Mouse (Mus musculus): ENCODE measurements around the gene Arhgef40.
A peak's percentile ranks its signal among the peaks of the same experiment; 100 is the strongest.

Gene Arhgef40

DNA sequence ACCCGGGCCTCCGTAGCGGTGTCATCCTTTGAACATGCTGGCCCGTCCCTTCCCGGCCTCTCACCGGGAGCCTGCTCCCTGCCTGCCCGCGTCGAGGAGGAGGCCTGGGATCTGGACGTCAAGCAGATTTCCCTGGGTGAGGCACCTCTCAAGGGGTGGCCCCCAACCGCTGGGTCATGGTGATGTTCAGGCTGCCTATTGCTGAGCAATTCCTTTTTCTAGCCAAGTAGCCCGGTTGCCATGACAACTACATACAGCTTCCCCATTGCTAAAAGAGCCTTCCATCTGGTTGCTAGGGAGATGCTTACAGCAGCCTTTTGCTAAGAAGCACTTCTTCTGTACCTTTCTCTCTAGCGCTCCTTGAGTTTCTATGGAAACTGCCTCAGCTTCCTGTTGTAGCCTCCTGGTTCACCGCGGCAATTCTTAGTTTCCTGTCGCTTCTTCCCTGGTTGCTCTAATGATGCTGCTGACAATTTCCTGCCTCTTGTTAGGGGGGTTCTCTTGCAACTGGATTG is 19.5 kb downstream of the Arhgef40 start:
- DNase-seq (ENCODE audit: low read depth) = peak; percentile 49

- DNase-seq (ENCODE audit: low read depth) = no peak
Measured at GRCm38 (mm10) chr14:52005141-52005540, 20.6 kb downstream of the Arhgef40 start.

GRCm38 (mm10) chr14:52005616-52006015 is 21.1 kb downstream of the Arhgef40 start:
- DNase-seq (ENCODE audit: low read depth) = no peak

DNA sequence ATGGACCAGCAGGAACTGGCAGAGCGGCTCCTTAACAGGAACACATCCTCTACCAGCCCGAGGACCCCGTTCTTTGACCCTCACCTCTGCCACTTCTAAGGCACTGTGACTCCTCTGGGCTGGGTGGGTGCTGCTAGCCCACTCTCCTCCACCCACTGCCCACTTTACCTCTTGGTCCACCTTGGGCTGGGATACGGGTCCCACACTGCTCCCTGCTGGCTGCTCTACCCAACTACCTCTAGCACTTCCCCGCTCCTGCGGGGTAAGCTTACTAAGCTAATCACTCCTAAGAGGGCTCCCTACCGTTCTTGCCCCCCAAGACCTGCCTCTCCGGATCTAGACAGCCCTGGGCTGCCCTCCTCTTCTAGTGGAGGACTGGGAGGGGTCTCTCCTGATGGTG is 21.7 kb downstream of the Arhgef40 start:
- DNase-seq (ENCODE audit: low read depth) = no peak

DNA sequence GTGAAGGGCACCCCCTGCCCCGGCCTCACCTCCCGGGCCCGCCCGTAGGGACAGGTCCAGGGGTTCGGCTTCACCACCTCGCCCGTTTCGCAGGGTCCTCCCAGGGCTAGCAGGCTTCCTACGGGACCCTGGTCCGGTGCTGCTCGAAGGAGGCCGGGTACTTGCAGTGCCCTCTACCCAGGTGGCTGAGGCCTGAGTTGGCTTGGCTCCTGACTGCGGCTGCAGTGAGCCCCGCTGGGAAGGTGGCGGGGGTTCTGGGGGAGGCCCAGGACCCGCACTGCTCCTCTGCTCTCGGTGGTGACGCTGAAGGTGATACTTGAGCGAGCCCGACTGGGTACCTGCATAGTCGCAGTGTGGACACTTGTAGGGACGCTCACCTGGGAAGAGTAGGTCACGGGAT is 22.3 kb downstream of the Arhgef40 start:
- no peak for DNase-seq (ENCODE audit: low read depth)

DNA sequence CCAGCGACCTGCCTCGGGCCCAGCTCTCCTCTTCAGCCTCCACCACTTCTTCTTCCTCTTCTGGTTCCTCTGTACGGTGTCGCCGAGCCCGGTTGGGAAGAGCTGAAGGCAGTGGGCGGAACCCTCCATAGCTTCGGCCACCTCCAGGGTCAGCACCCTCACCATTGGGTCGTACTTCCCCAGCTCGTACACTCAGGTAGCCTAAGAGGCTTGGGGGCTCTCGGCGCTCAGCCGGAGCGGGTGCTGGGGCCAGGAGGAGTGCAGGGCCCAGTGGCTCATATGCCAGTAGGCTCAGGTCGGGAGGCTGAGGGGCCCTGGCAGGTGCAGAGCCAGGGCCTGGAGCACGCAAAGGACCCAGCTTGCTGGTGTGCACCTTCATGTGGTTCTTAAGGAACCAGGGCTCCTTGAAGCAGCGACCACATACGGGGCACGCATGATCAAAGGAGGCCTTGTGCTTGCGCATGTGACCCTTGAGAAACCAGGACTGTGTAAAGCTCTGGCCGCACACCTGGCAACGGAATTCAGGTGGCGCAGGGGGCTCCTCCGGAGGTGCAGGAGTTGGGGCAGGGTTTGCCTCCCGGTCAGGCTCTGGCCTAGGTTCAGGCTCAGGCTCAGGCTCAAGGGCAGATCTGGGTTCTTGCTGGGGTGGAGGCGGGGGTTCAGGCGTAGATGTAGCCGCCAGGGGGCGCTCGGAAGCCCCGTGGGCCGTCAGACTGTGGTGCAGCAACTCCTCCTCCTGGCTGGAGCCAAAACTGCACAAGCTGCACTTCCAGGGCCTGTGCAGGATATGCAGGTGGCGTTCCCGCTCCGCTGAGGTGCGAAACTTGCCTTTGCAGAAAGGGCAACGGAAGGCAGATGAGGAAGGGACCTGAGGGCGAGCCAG is 24.0 kb downstream of the Arhgef40 start:
- DNase-seq (ENCODE audit: low read depth) = peak; percentile 63

DNA sequence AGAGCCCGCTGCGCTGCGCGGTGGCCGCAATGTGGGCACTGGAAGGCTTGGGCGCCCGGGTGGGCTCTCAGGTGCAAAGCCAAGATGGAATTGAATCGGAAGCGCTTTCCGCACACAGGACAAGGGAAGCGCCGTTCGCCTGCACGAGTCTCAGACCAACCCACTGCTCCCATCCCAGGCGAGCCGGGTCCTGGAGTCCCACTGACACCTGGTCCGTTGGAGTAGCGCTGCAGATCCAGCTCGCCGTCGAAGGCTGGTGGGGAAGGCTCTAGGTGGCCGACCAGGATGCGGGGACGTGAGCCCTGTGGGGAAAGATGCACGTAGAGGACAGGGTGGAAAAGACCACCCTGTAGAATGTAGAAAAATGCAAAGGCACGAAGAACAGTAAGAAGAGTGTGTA is 24.8 kb downstream of the Arhgef40 start:
- DNase-seq (ENCODE audit: low read depth) = no peak

DNA sequence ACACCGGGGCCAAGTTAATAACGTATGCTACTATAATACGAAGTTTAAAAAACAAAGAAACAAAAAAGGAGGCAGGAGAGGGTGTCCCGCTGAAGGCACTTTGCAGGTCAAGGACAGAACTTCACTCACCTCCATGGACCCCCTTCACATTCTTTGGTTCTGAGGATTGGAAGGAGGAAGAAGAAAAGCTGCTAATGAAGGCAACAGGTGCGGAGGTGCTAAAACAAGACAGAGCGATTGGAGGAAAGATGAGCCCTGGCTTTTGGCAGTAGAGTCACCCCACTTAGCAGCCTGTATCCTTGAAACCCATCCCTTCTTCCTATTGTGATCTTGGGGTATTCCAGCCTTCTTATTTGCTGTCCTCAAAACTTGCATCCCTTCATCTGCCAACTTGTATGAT is 25.3 kb downstream of the Arhgef40 start:
- no peak for DNase-seq (ENCODE audit: low read depth)

GRCm38 (mm10) chr14:52010446-52011111 is 26.1 kb downstream of the Arhgef40 start:
- no peak for DNase-seq (ENCODE audit: low read depth)

- no peak for DNase-seq (ENCODE audit: low read depth)
Measured at GRCm38 (mm10) chr14:52011683-52012082, 27.2 kb downstream of the Arhgef40 start.

GRCm38 (mm10) chr14:52012085-52012484 is 27.6 kb downstream of the Arhgef40 start:
- DNase-seq (ENCODE audit: low read depth) = no peak

DNA sequence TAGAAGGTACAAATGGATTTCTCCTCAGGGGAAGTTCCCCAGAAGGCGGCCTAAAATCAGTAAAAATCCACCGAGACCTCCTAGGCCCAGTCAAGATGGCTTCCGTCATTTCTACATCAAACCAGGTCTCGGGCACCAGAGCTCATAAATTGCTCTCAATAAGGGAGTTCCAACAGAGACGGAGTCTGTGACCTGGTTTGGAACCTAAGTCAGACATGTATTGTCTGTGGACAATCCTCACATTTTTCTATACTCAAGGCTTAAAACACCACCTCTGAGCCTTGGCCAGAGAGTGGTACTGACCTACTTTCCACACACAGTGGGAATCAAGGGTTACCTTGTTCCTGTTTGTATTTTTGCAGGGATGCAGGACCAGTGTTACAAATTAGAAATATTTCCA is 28.0 kb downstream of the Arhgef40 start:
- DNase-seq (ENCODE audit: low read depth) = no peak

DNA sequence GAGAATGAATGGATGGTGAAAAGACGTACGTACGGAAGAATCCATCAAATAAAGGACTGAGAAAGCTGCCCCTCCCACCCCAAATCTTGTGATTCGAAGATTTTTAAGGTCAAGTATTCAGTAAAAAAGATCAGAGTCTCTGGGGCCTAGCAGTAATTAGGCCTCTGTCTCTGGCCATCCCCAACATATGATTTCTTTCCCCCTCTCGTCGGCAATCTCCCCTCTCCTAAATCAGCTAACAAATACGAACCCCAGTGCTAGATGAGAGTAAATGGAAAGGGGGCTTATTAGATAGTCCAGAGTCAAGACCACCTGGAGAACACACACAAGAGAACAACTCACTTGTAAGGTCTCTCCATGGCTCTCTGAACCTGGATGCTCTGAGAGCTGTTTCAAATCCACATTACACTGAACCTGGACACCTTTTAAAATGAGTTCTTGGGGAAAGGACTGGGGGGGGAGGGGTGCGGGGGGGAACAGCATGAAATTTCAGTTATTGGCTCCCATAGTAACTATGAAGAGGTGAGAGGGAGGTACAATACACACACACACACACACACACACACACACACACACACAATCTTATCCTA is 28.6 kb downstream of the Arhgef40 start:
- DNase-seq (ENCODE audit: low read depth) = no peak

DNA sequence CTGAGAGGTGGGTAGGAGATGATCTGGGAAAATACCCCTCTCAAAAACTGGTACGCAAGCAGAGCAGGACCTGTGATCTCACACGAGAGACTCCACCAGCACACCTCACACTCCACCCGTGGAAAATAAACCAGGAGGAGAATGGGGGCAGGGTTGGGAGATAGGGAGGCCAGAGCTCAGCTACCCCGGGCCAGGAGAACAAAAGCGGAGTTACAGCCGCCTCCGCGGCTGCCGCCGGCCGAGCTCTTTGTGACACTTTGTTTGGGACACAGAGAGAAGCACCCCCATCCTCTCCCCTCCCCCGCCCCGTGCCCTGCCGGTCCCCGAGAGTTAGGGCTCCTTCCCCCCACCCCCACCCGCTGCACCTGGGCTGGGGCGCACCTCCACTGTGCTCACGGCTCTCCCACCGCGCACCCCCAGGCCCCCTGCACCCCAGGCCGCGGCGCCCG is 29.3 kb downstream of the Arhgef40 start:
- no peak for DNase-seq (ENCODE audit: low read depth)

DNA sequence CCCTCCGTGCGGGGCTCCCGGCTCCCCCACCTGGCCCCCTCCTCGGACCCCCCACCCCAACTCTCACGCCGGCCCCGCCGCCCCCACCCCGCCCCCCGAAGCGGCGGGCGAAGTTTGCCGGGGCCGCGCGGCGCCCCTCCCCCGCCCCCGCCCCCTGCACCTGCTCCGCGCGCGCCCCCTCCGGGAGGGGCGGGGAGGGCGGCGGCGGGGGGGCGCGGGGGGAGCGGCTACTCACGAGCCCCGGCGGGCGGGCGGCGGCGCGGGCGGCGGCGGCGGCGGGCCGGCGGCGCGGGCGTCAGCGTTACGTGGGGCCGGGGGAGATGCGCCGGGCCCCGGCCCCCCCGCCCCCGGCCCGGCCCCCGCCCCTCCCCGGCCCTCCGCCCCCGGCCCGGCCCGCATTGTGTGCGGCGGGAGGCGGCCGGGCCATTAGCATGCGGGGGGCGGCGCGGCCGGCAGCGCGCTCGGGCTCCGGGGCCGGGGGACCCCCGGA is 29.8 kb downstream of the Arhgef40 start:
- DNase-seq (ENCODE audit: low read depth) = no peak

- DNase-seq (ENCODE audit: low read depth) = no peak
Measured at GRCm38 (mm10) chr14:52014761-52015311, 30.3 kb downstream of the Arhgef40 start.

DNA sequence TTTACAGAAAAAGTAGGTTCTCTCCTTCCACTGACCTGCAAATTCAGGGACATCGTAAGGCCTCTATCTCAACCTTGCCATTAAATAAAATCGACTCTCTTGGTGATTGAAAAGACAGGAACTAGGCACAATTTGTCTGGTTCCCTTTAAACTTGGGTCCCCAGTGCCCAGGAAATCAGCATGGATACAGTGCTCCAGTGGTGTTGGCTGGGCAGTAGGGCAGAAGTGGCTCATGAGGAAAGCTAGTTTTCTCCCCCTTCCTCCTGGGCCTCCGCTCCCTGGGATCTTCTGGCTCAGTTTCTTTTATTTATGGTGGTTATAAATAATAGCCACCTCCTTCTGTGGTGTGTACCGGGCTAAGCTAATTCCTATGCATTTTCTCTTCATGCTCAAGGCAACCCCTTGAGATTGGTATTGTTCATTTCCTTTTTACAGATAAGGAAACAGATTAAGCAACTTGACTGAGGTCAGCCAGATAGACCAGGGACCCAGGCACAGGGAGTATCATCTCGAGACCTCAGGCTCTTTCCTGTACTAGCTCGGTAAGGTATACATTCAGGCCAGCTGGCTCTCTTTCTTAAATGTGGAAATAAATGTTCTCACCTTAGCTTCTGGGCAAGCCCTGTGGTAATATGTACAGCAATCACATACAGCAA is 31.1 kb downstream of the Arhgef40 start, which contains the start of gene Tmem253:
Gene Tmem253, plus strand, starts transcription at position 214 of the 656 bp plus-strand sequence.
- DNase-seq (ENCODE audit: low read depth) = no peak

DNA sequence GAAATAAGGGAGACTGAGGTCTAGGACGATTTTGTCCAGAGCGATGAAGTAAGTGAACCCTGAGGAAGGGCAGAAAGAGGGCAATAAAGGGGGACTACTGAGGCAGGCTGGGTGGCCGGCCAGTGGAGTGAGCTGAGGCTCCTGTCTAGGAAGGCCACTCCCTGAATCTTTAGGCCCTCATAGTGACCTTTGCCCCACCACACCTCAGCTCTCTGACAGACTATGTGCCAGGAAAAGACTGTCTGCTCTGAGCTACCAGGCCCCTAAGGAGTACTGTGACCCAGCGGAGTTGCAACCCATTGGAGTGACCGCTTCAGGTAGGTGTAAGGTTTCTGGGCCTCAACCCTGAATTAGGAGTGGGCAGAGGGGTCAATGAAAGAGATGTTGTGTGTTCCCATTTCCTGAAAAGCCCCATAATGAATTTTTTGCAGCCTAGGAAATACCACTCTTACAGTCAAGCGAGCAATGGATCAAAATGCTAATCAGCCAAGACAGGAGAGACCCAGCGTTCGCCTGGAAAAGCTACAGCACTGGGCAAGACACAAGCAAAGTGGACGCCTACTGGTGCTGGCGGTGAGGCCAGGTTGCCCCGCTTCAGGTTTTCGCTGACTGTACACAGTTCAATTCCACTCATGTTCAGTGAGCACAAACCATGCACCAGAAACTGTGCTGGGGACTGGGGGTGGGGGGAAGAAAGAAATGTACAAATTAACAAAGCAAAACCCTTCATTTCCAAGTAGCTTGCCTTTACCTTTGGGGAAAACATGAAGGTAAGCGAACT is 32.3 kb downstream of the Arhgef40 start:
- DNase-seq (ENCODE audit: low read depth) = no peak

DNA sequence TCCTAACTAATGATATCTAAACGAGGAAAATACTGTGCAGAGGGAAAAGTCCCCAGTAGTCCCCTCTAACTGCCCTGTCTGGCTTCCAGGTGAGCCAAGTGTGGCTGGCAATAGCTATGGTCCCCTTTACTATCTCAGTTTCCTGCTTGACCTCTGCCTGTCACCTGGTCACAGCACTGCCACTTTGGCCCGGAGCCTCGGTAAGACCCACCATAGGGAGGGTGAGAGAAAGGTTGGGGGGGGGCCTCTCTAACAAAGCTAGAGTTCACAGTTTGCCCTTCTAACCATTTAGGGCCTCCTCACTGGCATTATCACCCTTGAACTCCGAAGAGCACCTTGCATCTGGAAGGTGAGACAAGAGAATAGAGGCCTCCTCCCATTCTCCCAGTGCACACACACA is 33.1 kb downstream of the Arhgef40 start:
- no peak for DNase-seq (ENCODE audit: low read depth)

GRCm38 (mm10) chr14:52018248-52019050 is 33.9 kb downstream of the Arhgef40 start:
- DNase-seq (ENCODE audit: low read depth) = no peak
